In genomic region chr11:44136024-44136423, GRCm38 (mm10) we compare ENCODE assay signal across 25 mouse cellular contexts.
"Had no signal": no experiment of that assay in that cellular context is flagged by ENCODE, and none has a peak within 500 bp of the region (broad histone marks: within the 10 kb centered on the region; RNA-seq: fewer than 3 reads in every experiment).

No protein-coding gene starts in this region.

- H3K27ac ChIP-seq: gastrocnemius, adult 2 months; heart, embryonic 10.5 days; hindbrain, embryonic 13.5 days; hindbrain, embryonic 15.5 days; hindbrain, postnatal 0 days; kidney, embryonic 15.5 days; kidney, postnatal 0 days; layer of hippocampus, adult 2 months; limb, embryonic 13.5 days; limb, embryonic 15.5 days; liver, embryonic 13.5 days had no signal

- H3K9me3 ChIP-seq: heart, embryonic 10.5 days; heart, embryonic 12.5 days; hindbrain, embryonic 13.5 days; hindbrain, embryonic 15.5 days; kidney, embryonic 15.5 days; limb, embryonic 13.5 days; limb, embryonic 15.5 days; liver, embryonic 13.5 days had no signal

- DNase-seq: gastrocnemius, adult 2 months; gastrocnemius, postnatal 10 days; gastrocnemius, postnatal 25 days; heart, postnatal 10 days; heart, postnatal 4 days; kidney, adult 11 months; kidney, adult 2 months; kidney, adult 9 months; kidney, postnatal 14 days; kidney, postnatal 36 days; layer of hippocampus, postnatal 36 days; left cerebral cortex, postnatal 4 days; liver, embryonic 13.5 days had no signal

- ATAC-seq: hindbrain, postnatal 0 days; intestine, embryonic 16.5 days had no signal

- H3K4me1 ChIP-seq: heart, embryonic 10.5 days; heart, embryonic 12.5 days; hindbrain, embryonic 13.5 days; hindbrain, embryonic 15.5 days; kidney, embryonic 15.5 days; limb, embryonic 13.5 days; limb, embryonic 15.5 days; liver, embryonic 13.5 days had no signal

- H3K27me3 ChIP-seq: heart, embryonic 12.5 days; hindbrain, embryonic 13.5 days; hindbrain, embryonic 15.5 days; kidney, embryonic 15.5 days; limb, embryonic 13.5 days; limb, embryonic 15.5 days; liver, embryonic 13.5 days had no signal

- H3K4me3 ChIP-seq: gastrocnemius, adult 2 months; heart, embryonic 10.5 days; heart, embryonic 12.5 days; hindbrain, embryonic 13.5 days; hindbrain, embryonic 15.5 days; kidney, embryonic 15.5 days; layer of hippocampus, adult 2 months; limb, embryonic 13.5 days; limb, embryonic 15.5 days; liver, embryonic 13.5 days had no signal

- H3K36me3 ChIP-seq: heart, embryonic 10.5 days; heart, embryonic 12.5 days; hindbrain, embryonic 13.5 days; hindbrain, embryonic 15.5 days; kidney, embryonic 15.5 days; limb, embryonic 13.5 days; limb, embryonic 15.5 days; liver, embryonic 13.5 days had no signal

- H3K9ac ChIP-seq: heart, embryonic 12.5 days; hindbrain, embryonic 13.5 days; hindbrain, embryonic 15.5 days; kidney, embryonic 15.5 days; limb, embryonic 13.5 days; limb, embryonic 15.5 days; liver, embryonic 13.5 days had no signal

- H3K4me2 ChIP-seq: heart, embryonic 12.5 days; hindbrain, embryonic 13.5 days; hindbrain, embryonic 15.5 days; kidney, embryonic 15.5 days; limb, embryonic 13.5 days; limb, embryonic 15.5 days; liver, embryonic 11.5 days; liver, embryonic 13.5 days had no signal
